Mouse (Mus musculus) small intestine, adult 2 months (tissue): ENCODE data around the gene Vps37c.

Source experiments
- CTCF ChIP-seq: fragments of 200-500 bp; IDR thresholded peaks from 2 replicates; pipeline ENCODE4 v1.5.1; 2012; ENCODE audit warnings: low read depth, mild to moderate bottlenecking, control low read depth, inconsistent platforms, low read length, moderate library complexity, mixed read lengths; ENCODE audit not compliant: insufficient replicate concordance, insufficient read length; ENCODE audit errors: extremely low read depth
- POLR2A ChIP-seq: fragments of 200-500 bp; IDR thresholded peaks from 2 replicates; pipeline ENCODE4 v1.6.1; 2012; ENCODE audit warnings: low read depth, mild to moderate bottlenecking, control low read depth, inconsistent platforms, low read length, moderate library complexity

- no peak for TF ChIP-seq POLR2A
- TF ChIP-seq CTCF, result no peak
These were observed 32.5 kb downstream of the Vps37c start for GRCm38 (mm10) chr19:10721064-10721463.
